13 mouse cellular contexts compared by ENCODE assay signal in genomic region chr1:55185718-55186117, GRCm38 (mm10). TPM values are rescaled to one million over a fixed set of nuclear protein-coding genes. Genes with fewer than 3 reads are reported as not detected.
DNase-seq lines count a peak whose midpoint lies in the region; ATAC-seq and TF ChIP-seq lines count a peak whose summit lies in the region.
"Had no signal": no experiment of that assay in that cellular context is flagged by ENCODE, and none has a peak within 500 bp of the region (broad histone marks: within the 10 kb centered on the region; RNA-seq: fewer than 3 reads in every experiment).

No protein-coding gene starts in this region.

- no peak overlapping the region for H3K27ac ChIP-seq in heart, postnatal 0 days (ENCODE audit: low read depth)
- H3K27ac ChIP-seq in lung, postnatal 0 days (ENCODE audit: low read length), result no peak overlapping the region
- H3K27ac ChIP-seq: limb, embryonic 13.5 days; stomach, embryonic 15.5 days had no signal

- no peak for ATAC-seq in heart, postnatal 0 days (ENCODE audit: insufficient read depth, low read depth)
- ATAC-seq in lung, postnatal 0 days, result no peak

- peaks cover 22% of the 10 kb centered on the region for H3K36me3 ChIP-seq in heart, postnatal 0 days (replicated peaks; ENCODE audit: control insufficient read depth, insufficient read depth, low read length)
- H3K36me3 ChIP-seq in lung, postnatal 0 days (ENCODE audit: insufficient read depth, low read length), result no peaks in the 10 kb centered on the region

- no peak for TF ChIP-seq EP300 in heart, postnatal 0 days (IDR thresholded peaks at IDR 0.05; ENCODE audit: low read depth)
- no peak for TF ChIP-seq EP300 in lung, postnatal 0 days (IDR thresholded peaks at IDR 0.05)

- no peaks in the 10 kb centered on the region for H3K4me1 ChIP-seq in heart, postnatal 0 days (ENCODE audit: control insufficient read depth, insufficient read depth)
- no peaks in the 10 kb centered on the region for H3K4me1 ChIP-seq in lung, postnatal 0 days (ENCODE audit: insufficient read depth, low read depth, low read length)
- H3K4me1 ChIP-seq: limb, embryonic 13.5 days; stomach, embryonic 15.5 days had no signal

- no peak overlapping the region for H3K9ac ChIP-seq in heart, postnatal 0 days (replicated peaks; ENCODE audit: low read depth, low read length)
- H3K9ac ChIP-seq in lung, postnatal 0 days (replicated peaks; ENCODE audit: low read depth), result no peak overlapping the region
- H3K9ac ChIP-seq: limb, embryonic 13.5 days; stomach, embryonic 15.5 days had no signal

- no peak overlapping the region for H3K4me2 ChIP-seq in heart, postnatal 0 days (ENCODE audit: low read depth, low read length)
- no peak overlapping the region for H3K4me2 ChIP-seq in lung, postnatal 0 days (replicated peaks; ENCODE audit: low read depth, low read length)
- H3K4me2 ChIP-seq: heart, embryonic 11.5 days; limb, embryonic 13.5 days; stomach, embryonic 15.5 days had no signal

- WGBS in heart, postnatal 0 days, result 80% methylated on average over 6 of the region's 6 CpGs
- 81% methylated on average over 6 of the region's 6 CpGs for WGBS in lung, postnatal 0 days

- TF ChIP-seq CTCF in heart, postnatal 0 days (IDR thresholded peaks at IDR 0.05; ENCODE audit: low read depth), result peak; percentile 27; the same call in 1 of the 2 replicates
- peak; percentile 50 for TF ChIP-seq CTCF in lung, postnatal 0 days (IDR thresholded peaks at IDR 0.05)

- no peak overlapping the region for H3K4me3 ChIP-seq in heart, postnatal 0 days (ENCODE audit: low read depth, low read length)
- no peak overlapping the region for H3K4me3 ChIP-seq in lung, postnatal 0 days (ENCODE audit: low read depth, low read length)
- H3K4me3 ChIP-seq: hindbrain, embryonic 10.5 days; limb, embryonic 13.5 days; stomach, embryonic 15.5 days had no signal

- H3K9me3 ChIP-seq in heart, postnatal 0 days (replicated peaks; ENCODE audit: control insufficient read depth, low read length), result no peaks in the 10 kb centered on the region
- H3K9me3 ChIP-seq in lung, postnatal 0 days (ENCODE audit: low read length), result no peaks in the 10 kb centered on the region
- H3K9me3 ChIP-seq: stomach, embryonic 15.5 days had no signal

- H3K27me3 ChIP-seq in heart, postnatal 0 days (ENCODE audit: control insufficient read depth, insufficient read depth, low read length), result no peaks in the 10 kb centered on the region
- no peaks in the 10 kb centered on the region for H3K27me3 ChIP-seq in lung, postnatal 0 days (replicated peaks; ENCODE audit: insufficient read depth, low read length)
- H3K27me3 ChIP-seq: limb, embryonic 13.5 days; stomach, embryonic 15.5 days had no signal

- no peak for DNase-seq in heart, postnatal 0 days (ENCODE audit: low spot score)
- DNase-seq in heart, adult 18-20 months, result no peak
- no peak for DNase-seq in lung, postnatal 0 days (ENCODE audit: low spot score)
- no peak for DNase-seq in lung, postnatal 14 days
- DNase-seq in MEL-GATA-1-ER (ENCODE audit: extremely low read depth, low read depth), result peak; percentile 14
- peak; percentile 31 for DNase-seq in naive thymus-derived CD4-positive, alpha-beta T cell, adult 2 months (ENCODE audit: low read depth)
- no peak for DNase-seq in ovary, postnatal 10 days (ENCODE audit: low spot score)
- DNase-seq in ovary, postnatal 14 days (ENCODE audit: low spot score), result no peak
- DNase-seq: right cerebral cortex, postnatal 4 days had no signal

RNA-seq across cellular contexts. Expression of gene Rftn2, which starts 40.9 kb away (rescaled TPM):
- total RNA-seq in heart, postnatal 0 days (2014; rRNA removed; ENCODE audit: low replicate concordance), result 3.6 and 6.1 TPM in 2 replicates
- polyA plus RNA-seq in heart, postnatal 0 days (2015; fragmentation: Nextera tagmentation; extraction: Ambion mirVana), result 7.2 TPM in 2 replicates
- 10 to 100 TPM; 10.8 to 11.0 TPM for total RNA-seq in heart, adult 18-20 months (2021)
- 13.6 and 13.9 TPM in 2 replicates for polyA plus RNA-seq in lung, postnatal 0 days (2015; fragmentation: Nextera tagmentation; extraction: Ambion mirVana)

RNA-seq across cellular contexts. Expression of gene Mars2, which starts 51.3 kb away (rescaled TPM):
- 5.1 and 5.7 TPM in 2 replicates for total RNA-seq in heart, postnatal 0 days (2014; rRNA removed; ENCODE audit: low replicate concordance)
- 2.4 and 2.9 TPM in 2 replicates for polyA plus RNA-seq in heart, postnatal 0 days (2015; fragmentation: Nextera tagmentation; extraction: Ambion mirVana)
- 1 to 10 TPM; 5.1 to 5.7 TPM for total RNA-seq in heart, adult 18-20 months (2021)
- 1.3 and 1.4 TPM in 2 replicates for polyA plus RNA-seq in lung, postnatal 0 days (2015; fragmentation: Nextera tagmentation; extraction: Ambion mirVana)

RNA-seq across cellular contexts. Expression of gene Mob4, which starts 54.7 kb away (rescaled TPM):
- total RNA-seq in heart, postnatal 0 days (2014; rRNA removed; ENCODE audit: low replicate concordance), result 35.5 and 59.2 TPM in 2 replicates
- 98.1 and 105 TPM in 2 replicates for polyA plus RNA-seq in heart, postnatal 0 days (2015; fragmentation: Nextera tagmentation; extraction: Ambion mirVana)
- total RNA-seq in heart, adult 18-20 months (2021), result 10 to 100 TPM; 29.4 to 33.9 TPM
- 109 and 114 TPM in 2 replicates for polyA plus RNA-seq in lung, postnatal 0 days (2015; fragmentation: Nextera tagmentation; extraction: Ambion mirVana)

Comparison
In these comparisons a context has a peak if more than half of its experiments do, and no peak if none do; other contexts are left out.
1. DNase-seq: peak in MEL-GATA-1-ER (single experiment) and naive thymus-derived CD4-positive, alpha-beta T cell, adult 2 months (single experiment); none in heart, postnatal 0 days (single experiment), heart, adult 18-20 months (0 of 2), lung, postnatal 0 days (single experiment), lung, postnatal 14 days (single experiment), ovary, postnatal 10 days (single experiment) and ovary, postnatal 14 days (single experiment).